Mouse (Mus musculus): ENCODE data around the gene Mbd3l2.

Mbd3l2 gene

GRCm38 (mm10) chr9:18430354-18430753 lies at the start of gene Mbd3l2:
Gene Mbd3l2, plus strand, starts transcription at chr9:18430654.

DNA sequence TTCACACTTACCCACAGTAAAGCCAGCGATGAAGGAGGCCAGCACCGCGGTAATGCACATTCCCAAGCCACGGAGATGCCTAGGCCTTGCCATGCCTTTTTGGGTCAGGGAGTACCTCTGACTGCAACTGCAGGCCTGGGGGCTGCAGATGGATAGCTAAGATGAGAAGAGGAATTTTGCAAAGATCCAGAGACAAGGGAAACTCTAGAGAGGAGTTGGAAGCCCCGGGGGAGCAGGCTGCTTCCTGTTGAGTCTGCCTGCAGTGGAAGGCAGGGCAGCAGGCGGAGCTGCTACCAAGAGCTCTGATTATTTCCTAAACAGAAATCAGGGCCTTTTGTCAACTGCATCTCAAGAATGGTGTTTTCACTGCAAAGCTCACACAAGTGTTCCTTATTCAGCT lies 44.7 kb upstream of the Mbd3l2 start:
- 45% methylated on average over 6 of the region's 6 CpGs for WGBS

GRCm38 (mm10) chr9:18399629-18400028 lies 30.8 kb upstream of the Mbd3l2 start:
- WGBS: 86% methylated on average over 1 of the region's 1 CpGs

- 76% methylated on average over 2 of the region's 2 CpGs for WGBS
These were observed 27.6 kb upstream of the Mbd3l2 start, which contains the start of gene Naalad2 for GRCm38 (mm10) chr9:18402895-18403294. Gene Naalad2, minus strand, starts transcription at chr9:18402995.

GRCm38 (mm10) chr9:18404118-18404517 lies 26.3 kb upstream of the Mbd3l2 start, which contains the start of gene Ubtfl1:
Gene Ubtfl1, plus strand, starts transcription at chr9:18404418.
- whole genome bisulfite sequencing: 76% methylated on average over 1 of the region's 1 CpGs

- WGBS: 79% methylated on average over 4 of the region's 4 CpGs
These were observed 18.1 kb upstream of the Mbd3l2 start for GRCm38 (mm10) chr9:18412371-18412770.

DNA sequence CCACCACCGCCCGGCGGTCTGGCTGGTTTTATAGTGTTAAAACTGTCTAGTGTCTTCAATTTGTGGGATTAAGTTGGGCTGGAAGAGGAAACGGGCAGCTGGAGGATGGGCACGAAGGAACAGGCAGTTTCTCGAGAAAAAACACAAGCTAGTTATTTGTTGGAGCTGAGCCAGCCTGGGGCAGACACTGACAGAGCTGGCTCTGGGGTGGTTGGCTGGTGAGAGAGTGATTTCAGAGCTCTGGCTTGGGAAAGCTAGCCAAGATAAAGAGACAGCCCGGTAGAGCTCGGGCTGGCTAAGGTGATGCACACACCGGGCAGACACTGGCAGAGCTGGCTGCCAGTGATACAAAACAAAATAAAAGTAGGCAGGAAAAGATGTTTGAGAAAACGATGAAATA lies 1.2 kb downstream of the Mbd3l2 start:
- 43% methylated on average over 10 of the region's 10 CpGs for WGBS

- WGBS: 81% methylated on average over 4 of the region's 4 CpGs
These were observed 26.1 kb downstream of the Mbd3l2 start for GRCm38 (mm10) chr9:18456520-18456919.

DNA sequence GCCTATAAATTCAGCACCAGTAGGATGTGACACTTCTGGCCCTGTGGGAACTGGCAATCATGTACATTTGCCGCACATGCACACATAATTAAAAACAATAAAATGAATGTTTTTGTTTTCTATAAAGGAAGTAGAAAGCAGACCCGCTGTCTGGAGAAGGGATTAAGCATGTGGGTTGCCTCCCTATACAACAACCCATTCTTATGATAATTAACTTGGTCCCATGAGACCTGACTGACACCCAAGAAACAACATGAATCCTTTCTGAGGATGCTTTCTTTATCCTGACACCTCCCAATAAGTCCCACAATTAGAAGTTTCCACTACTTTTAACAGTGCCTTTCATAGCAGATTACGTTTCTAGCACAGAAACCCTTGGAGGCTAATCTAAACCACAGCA lies 36.9 kb downstream of the Mbd3l2 start:
- WGBS: 49% methylated on average over 3 of the region's 3 CpGs

- 88% methylated on average over 3 of the region's 3 CpGs for WGBS
These were observed 37.6 kb downstream of the Mbd3l2 start for GRCm38 (mm10) chr9:18468005-18468404.

DNA sequence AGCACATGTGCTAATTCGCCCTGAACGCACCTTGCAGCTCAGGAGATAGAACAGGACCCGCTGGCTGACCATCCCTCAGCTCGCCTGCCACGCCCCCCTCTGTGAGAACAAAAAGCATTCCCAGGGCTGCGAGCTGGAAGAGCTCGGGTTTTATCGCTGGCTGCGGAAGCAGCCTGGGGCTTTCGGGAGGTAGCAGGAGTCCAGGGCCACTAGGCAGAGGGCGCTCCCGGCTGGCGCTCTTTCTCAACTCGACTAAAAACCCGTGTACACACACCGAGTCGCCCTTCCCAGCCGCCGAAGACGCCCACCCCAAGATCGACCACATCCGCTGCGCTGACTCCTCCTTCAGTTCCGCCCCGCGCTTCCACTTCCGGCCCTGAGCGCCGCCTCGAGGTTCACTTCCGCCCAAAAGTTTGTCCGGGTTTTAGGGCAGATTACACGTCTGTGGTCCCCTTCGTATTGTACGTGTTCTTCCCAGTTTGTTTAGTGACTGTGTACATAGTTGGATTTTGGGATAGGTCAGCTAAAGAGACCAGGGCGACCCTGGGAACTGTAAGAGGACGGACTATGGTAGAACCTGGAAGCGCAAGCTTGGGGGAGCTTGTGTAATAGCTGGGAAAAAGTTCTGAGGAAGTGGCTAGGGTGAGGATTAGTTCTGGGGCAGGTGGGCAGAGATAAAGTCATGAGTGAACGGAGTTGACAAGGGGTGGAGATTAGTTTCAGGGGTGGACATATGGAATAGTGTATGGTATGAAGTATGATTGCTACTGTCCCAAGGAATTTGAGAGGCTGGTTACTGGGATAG lies 43.1 kb downstream of the Mbd3l2 start:
- 5% methylated on average over 39 of the region's 39 CpGs for WGBS

DNA sequence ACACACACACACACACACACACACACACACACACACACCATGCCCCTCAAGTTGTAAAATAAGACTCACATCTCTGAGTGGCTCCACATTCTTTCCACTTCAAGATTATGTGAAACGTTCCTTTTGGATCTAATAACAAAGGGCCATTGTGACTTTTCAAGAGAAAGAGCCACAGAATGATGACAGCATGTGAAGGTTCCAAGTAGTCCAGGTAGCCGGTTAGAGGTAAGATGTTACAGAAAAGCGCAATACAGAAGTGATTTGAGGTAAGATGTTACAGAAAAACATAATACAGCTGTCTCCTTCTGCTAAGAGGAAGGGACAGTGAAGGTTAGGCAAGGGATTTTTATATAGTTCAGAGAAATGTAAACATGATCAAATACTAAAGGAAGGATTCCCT lies 47.7 kb downstream of the Mbd3l2 start, which contains the start of the genes Zfp558 and Mbd3l1:
TSS of gene Zfp558 (minus strand) at position 101 of the 400 bp plus-strand sequence.
TSS of gene Mbd3l1 (plus strand) at position 192 of the 400 bp plus-strand sequence.
- 66% methylated on average over 3 of the region's 3 CpGs for WGBS

Data from cerebral cortex, adult 2 months (tissue).